12 mouse cellular contexts compared by ENCODE assay signal in the genomic region with DNA sequence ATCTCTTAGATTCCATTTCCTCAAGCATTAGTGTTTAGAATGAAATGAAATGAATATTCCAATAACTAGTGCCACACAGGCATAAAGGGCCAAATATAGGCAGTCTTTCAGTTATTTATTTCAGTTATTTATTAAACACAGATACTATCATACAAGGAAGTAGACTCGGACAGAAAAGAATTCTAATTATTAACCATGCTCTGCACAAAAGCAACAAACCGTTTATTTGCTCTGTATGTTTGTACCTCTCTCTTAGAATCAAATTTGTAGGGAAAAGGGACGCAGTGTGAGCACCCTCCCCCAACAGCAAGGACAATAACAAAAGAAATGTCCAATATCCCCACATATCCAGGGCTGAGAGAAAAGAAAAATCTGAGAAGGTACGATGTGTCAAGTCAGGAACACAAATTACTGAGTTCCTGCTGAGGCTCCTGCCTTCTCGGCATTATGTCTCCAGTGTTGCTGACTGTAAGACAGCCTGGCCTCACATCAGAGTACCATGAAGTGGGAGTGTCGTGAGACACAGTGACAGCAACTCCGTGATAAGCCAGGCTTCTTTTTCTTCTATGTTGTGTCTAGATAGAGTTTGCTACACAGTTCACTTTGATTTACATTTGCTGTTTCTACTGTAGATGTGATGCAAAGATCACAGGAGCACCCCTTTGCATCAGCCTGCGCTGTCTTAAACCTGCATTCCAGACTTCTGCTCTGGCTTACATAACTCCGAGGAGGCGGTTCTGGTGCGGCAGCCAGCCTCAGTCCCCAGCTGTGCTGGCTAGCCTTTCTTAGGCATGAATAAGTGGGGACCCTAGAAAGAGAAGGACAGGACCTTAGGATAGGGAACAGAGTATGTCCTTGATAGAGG. TPM values are rescaled to one million over a fixed set of nuclear protein-coding genes. Genes with fewer than 3 reads are reported as not detected.
DNase-seq lines count a peak whose midpoint lies in the region.
"Had no signal": no experiment of that assay in that cellular context is flagged by ENCODE, and none has a peak within 500 bp of the region (broad histone marks: within the 10 kb centered on the region; RNA-seq: fewer than 3 reads in every experiment).

No protein-coding gene starts in this region.

- intact Hi-C loops in left cerebral cortex, postnatal 10 days (cut with DNase I) = no loop called here
- intact Hi-C loops in left cerebral cortex, postnatal 14 days (cut with DNase I) = no loop called here

- DNase-seq in left cerebral cortex, adult 18-20 months (ENCODE audit: low spot score in 2 of 2) = peak; percentile 49 to 63
- DNase-seq in left cerebral cortex, postnatal 10 days (ENCODE audit: extremely low spot score in 1 of 2, low spot score in 2 of 2) = no peak
- peak; percentile 28 to 67 for DNase-seq in frontal cortex, adult 2 months (ENCODE audit: extremely low spot score in 1 of 2, low spot score in 1 of 2)
- DNase-seq in kidney, adult 8-10 months = peak; percentile 21 to 35
- peak; percentile 36 to 38 for DNase-seq in left cerebral cortex, postnatal 14 days (ENCODE audit: low spot score in 2 of 2)
- no peak for DNase-seq in gastrocnemius, postnatal 10 days
- DNase-seq in cerebellum, adult 8-10 months = no peak
- DNase-seq in spleen, postnatal 14 days (ENCODE audit: low spot score in 2 of 2) = no peak
- DNase-seq: B cell, adult 2 months; cerebellum, adult 11-12 months; lung, postnatal 14 days; thymus, postnatal 25 days had no signal

RNA-seq across cellular contexts. Expression of a gene that starts 30.0 kb away (rescaled TPM):
- total RNA-seq in left cerebral cortex, adult 18-20 months (2021) = 10 to 100 TPM; 54.4 to 66.7 TPM
- total RNA-seq in left cerebral cortex, postnatal 10 days (2021) = 10 to 100 TPM; 53.4 to 54.2 TPM
- polyA plus RNA-seq in frontal cortex, adult 2 months (2012; rRNA removed) = 26.6 and 30.4 TPM in 2 replicates
- 10 to 100 TPM; 53.6 to 64.2 TPM for total RNA-seq in left cerebral cortex, postnatal 14 days (2021)
- 10 to 100 TPM; 18.6 to 27.2 TPM for total RNA-seq in gastrocnemius, postnatal 10 days (2021)

Comparison
In these comparisons a context has a peak if more than half of its experiments do, and no peak if none do; other contexts are left out.
1. DNase-seq: peak in left cerebral cortex, adult 18-20 months (2 of 2), frontal cortex, adult 2 months (2 of 2), kidney, adult 8-10 months (2 of 2) and left cerebral cortex, postnatal 14 days (2 of 2); none in left cerebral cortex, postnatal 10 days (0 of 2), gastrocnemius, postnatal 10 days (single experiment), cerebellum, adult 8-10 months (single experiment) and spleen, postnatal 14 days (0 of 2).